Mouse (Mus musculus): ENCODE data around the gene Rcbtb2. TPM values are rescaled to one million over a fixed set of nuclear protein-coding genes. Genes with fewer than 3 reads are reported as not detected.
A peak's percentile ranks its signal among the peaks of the same experiment; 100 is the strongest.
"Not testable (repeated sequence)": the region's sequence is repeated elsewhere in the genome, so short reads cannot be mapped to it uniquely, and the experiment has no call there.

Gene Rcbtb2
- polyA plus RNA-seq, 1 experiment from 2014 or later = 71.4 TPM

- no peaks in the 10 kb centered on the region for H3K4me1 ChIP-seq (ENCODE audit: control insufficient read depth, insufficient read depth, low read length)
- H3K27me3 ChIP-seq (ENCODE audit: control insufficient read depth, insufficient read depth, low read length) = no peaks in the 10 kb centered on the region
- no peaks in the 10 kb centered on the region for H3K36me3 ChIP-seq (ENCODE audit: control insufficient read depth, insufficient read depth, low read length)
- no peak overlapping the region for H3K4me2 ChIP-seq
- 78% methylated on average over 6 of the region's 6 CpGs for WGBS (ENCODE audit: insufficient replicate concordance)
- no peaks in the 10 kb centered on the region for H3K9me3 ChIP-seq (replicated peaks; ENCODE audit: control insufficient read depth, low read length)
- no peak overlapping the region for H3K27ac ChIP-seq (ENCODE audit: low read depth, low read length)
- H3K9ac ChIP-seq (ENCODE audit: low read depth, low read length) = no peak overlapping the region
- no peak overlapping the region for H3K4me3 ChIP-seq (ENCODE audit: low read depth, low read length)
- no peak for ATAC-seq (replicated peaks; ENCODE audit: insufficient number of reproducible peaks, low FRiP score, low TSS enrichment)
Observed at GRCm38 (mm10) chr14:73107952-73108351, 14.9 kb upstream of the Rcbtb2 start.

DNA sequence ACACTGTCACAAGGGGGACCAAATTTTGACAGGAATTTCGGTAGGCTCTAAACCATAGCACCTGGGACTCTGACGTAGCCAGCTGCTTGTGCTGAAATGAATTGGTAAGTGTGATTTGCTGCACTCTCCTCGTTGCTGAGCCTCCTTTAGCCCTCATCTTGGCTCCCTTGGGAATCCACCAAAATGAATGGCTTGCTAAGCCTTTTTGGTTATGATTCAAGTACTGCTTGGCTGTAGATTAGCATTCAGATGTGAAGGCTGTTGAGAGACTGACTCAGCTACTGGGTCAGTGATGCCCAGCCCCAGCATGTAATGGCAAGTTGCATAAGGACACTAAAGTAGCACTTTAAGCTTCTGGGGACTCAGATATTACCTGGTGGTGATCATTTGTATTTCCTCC lies 12.2 kb upstream of the Rcbtb2 start:
- Histone ChIP-seq H3K4me3 (ENCODE audit: low read depth, low read length) (no peak overlapping the region), H3K27ac (ENCODE audit: low read depth, low read length) (no peak overlapping the region), H3K9me3 (replicated peaks; ENCODE audit: control insufficient read depth, low read length) (no peaks in the 10 kb centered on the region), H3K4me1 (ENCODE audit: control insufficient read depth, insufficient read depth, low read length) (no peaks in the 10 kb centered on the region), H3K36me3 (ENCODE audit: control insufficient read depth, insufficient read depth, low read length) (no peaks in the 10 kb centered on the region), H3K27me3 (ENCODE audit: control insufficient read depth, insufficient read depth, low read length) (no peaks in the 10 kb centered on the region), H3K9ac (ENCODE audit: low read depth, low read length) (no peak overlapping the region), H3K4me2 (no peak overlapping the region)
- no peak for ATAC-seq (replicated peaks; ENCODE audit: insufficient number of reproducible peaks, low FRiP score, low TSS enrichment)
- 72% methylated on average over 3 of the region's 3 CpGs for WGBS (ENCODE audit: insufficient replicate concordance)

DNA sequence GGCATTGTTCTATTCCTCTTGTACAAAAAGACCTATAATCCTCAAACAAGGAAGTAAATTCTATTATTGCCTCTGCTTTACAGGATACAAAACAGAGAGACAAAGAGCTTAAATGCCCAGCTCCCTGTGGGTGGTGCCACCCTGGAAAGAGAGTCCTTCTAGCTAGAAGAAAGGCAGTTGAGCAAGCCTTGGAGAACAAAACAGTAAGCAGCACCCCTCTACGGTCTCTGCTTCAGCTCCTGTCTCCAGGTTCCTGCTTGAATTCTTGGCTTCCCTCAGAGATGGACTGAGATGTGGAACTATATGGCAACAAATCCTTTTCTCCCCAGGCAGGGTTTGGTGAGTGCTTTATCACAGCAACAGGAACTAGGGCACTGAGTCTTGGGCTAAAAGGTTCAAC lies 11.7 kb upstream of the Rcbtb2 start:
- no peaks in the 10 kb centered on the region for H3K36me3 ChIP-seq (ENCODE audit: control insufficient read depth, insufficient read depth, low read length)
- no peaks in the 10 kb centered on the region for H3K4me1 ChIP-seq (ENCODE audit: control insufficient read depth, insufficient read depth, low read length)
- no peak overlapping the region for H3K4me3 ChIP-seq (ENCODE audit: low read depth, low read length)
- no peak overlapping the region for H3K4me2 ChIP-seq
- no peaks in the 10 kb centered on the region for H3K27me3 ChIP-seq (ENCODE audit: control insufficient read depth, insufficient read depth, low read length)
- no peak overlapping the region for H3K9ac ChIP-seq (ENCODE audit: low read depth, low read length)
- no peaks in the 10 kb centered on the region for H3K9me3 ChIP-seq (replicated peaks; ENCODE audit: control insufficient read depth, low read length)
- H3K27ac ChIP-seq (ENCODE audit: low read depth, low read length) = no peak overlapping the region
- WGBS (ENCODE audit: insufficient replicate concordance) = 76% methylated on average over 1 of the region's 1 CpGs
- ATAC-seq (replicated peaks; ENCODE audit: insufficient number of reproducible peaks, low FRiP score, low TSS enrichment) = no peak

DNA sequence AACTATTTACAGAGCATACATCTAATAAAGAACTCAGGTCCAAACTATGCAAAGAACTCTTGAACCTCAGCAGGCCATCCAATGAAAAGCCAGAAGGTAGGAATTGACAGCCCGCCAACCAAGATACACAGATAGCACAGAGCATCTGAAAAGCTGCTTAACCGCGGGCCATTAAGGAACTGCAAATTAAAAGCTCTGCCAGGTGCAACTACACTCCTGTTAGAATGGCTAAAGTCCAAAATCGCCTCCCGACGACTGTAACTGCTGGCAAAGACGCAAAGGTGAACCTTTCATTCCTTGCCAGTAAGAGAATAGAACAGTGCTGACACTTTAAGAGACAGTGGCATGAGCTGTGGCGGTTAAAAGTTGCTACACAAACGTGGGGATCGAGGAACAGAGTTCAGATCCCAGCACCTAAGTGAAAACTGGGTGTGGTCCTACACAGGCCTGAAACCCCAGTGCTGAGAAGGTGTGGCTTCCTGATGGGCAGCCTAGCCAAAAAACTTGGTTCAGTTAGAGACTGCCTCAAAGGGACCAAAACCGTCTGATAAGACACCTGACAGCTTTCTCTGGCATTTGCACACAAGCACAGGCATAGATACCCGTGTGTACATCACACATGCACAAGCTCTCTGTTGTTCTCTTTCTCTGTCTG lies 10.5 kb upstream of the Rcbtb2 start:
- Histone ChIP-seq H3K4me1 (ENCODE audit: control insufficient read depth, insufficient read depth, low read length) (no peaks in the 10 kb centered on the region), H3K9me3 (replicated peaks; ENCODE audit: control insufficient read depth, low read length) (no peaks in the 10 kb centered on the region), H3K36me3 (ENCODE audit: control insufficient read depth, insufficient read depth, low read length) (no peaks in the 10 kb centered on the region), H3K9ac (ENCODE audit: low read depth, low read length) (no peak overlapping the region), H3K4me2 (no peak overlapping the region), H3K27me3 (ENCODE audit: control insufficient read depth, insufficient read depth, low read length) (no peaks in the 10 kb centered on the region), H3K27ac (ENCODE audit: low read depth, low read length) (no peak overlapping the region), H3K4me3 (ENCODE audit: low read depth, low read length) (no peak overlapping the region)
- 53% methylated on average over 12 of the region's 12 CpGs for WGBS (ENCODE audit: insufficient replicate concordance)
- no peak for ATAC-seq (replicated peaks; ENCODE audit: insufficient number of reproducible peaks, low FRiP score, low TSS enrichment)

DNA sequence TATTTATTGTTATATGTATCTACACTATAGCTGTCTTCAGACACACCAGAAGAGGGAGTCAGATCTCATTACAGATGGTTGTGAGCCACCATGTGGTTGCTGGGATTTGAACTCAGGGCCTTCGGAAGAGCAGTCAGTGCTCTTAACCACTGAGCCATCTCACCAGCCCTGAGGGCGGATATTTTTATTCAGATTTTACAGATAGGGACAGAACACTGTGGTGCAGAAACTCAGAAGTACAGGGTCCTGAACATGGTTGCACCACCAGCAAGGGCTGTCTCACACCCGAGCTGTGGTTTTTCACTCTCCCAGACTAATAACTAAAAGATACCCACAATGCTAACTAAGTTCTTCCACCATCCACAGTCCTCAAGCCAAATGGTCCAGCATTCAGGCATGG lies 7.9 kb upstream of the Rcbtb2 start:
- not testable (repeated sequence) for ATAC-seq (replicated peaks; ENCODE audit: insufficient number of reproducible peaks, low FRiP score, low TSS enrichment); H3K4me2 ChIP-seq; H3K27me3 ChIP-seq (ENCODE audit: control insufficient read depth, insufficient read depth, low read length); H3K9me3 ChIP-seq (replicated peaks; ENCODE audit: control insufficient read depth, low read length); H3K9ac ChIP-seq (ENCODE audit: low read depth, low read length); H3K4me1 ChIP-seq (ENCODE audit: control insufficient read depth, insufficient read depth, low read length); H3K36me3 ChIP-seq (ENCODE audit: control insufficient read depth, insufficient read depth, low read length); H3K4me3 ChIP-seq (ENCODE audit: low read depth, low read length); H3K27ac ChIP-seq (ENCODE audit: low read depth, low read length)
- WGBS (ENCODE audit: insufficient replicate concordance) = 84% methylated on average over 3 of the region's 3 CpGs

DNA sequence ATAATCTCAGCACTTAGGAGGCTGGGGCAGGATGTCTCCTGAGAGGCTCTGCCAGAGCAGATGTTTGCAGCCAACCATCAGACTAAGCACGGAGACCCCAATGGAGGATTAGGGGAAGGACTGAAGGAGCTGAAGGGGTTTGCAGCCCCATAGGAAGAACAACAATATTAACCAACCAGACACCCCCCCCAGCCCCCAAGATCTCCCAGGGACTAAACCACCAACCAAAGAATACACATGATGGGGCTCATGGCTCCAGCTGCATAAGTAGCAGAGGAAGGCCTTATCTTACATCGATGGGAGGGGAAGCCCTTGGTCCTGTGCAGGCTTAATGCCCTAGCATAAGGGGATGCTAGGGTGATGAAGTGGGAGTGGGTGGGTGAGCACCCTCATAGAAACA lies 6.5 kb upstream of the Rcbtb2 start:
- 69% methylated on average over 2 of the region's 2 CpGs for WGBS (ENCODE audit: insufficient replicate concordance)
- ATAC-seq (replicated peaks; ENCODE audit: insufficient number of reproducible peaks, low FRiP score, low TSS enrichment) = no peak
- Histone ChIP-seq H3K27me3 (ENCODE audit: control insufficient read depth, insufficient read depth, low read length) (no peaks in the 10 kb centered on the region), H3K36me3 (ENCODE audit: control insufficient read depth, insufficient read depth, low read length) (no peaks in the 10 kb centered on the region), H3K9ac (ENCODE audit: low read depth, low read length) (no peak overlapping the region), H3K4me1 (ENCODE audit: control insufficient read depth, insufficient read depth, low read length) (peaks cover 8% of the 10 kb centered on the region), H3K27ac (ENCODE audit: low read depth, low read length) (no peak overlapping the region), H3K4me3 (ENCODE audit: low read depth, low read length) (no peak overlapping the region), H3K4me2 (no peak overlapping the region), H3K9me3 (replicated peaks; ENCODE audit: control insufficient read depth, low read length) (no peaks in the 10 kb centered on the region)

- WGBS (ENCODE audit: insufficient replicate concordance) = 35% methylated on average over 9 of the region's 9 CpGs
- peak overlapping the region; percentile 22; the same call in 1 of the 2 replicates for H3K4me2 ChIP-seq
- no peak overlapping the region for H3K9ac ChIP-seq (ENCODE audit: low read depth, low read length)
- no peak overlapping the region for H3K4me3 ChIP-seq (ENCODE audit: low read depth, low read length)
- no peaks in the 10 kb centered on the region for H3K27me3 ChIP-seq (ENCODE audit: control insufficient read depth, insufficient read depth, low read length)
- peaks cover 8% of the 10 kb centered on the region for H3K4me1 ChIP-seq (ENCODE audit: control insufficient read depth, insufficient read depth, low read length)
- no peaks in the 10 kb centered on the region for H3K36me3 ChIP-seq (ENCODE audit: control insufficient read depth, insufficient read depth, low read length)
- ATAC-seq (replicated peaks; ENCODE audit: insufficient number of reproducible peaks, low FRiP score, low TSS enrichment) = no peak
- no peaks in the 10 kb centered on the region for H3K9me3 ChIP-seq (replicated peaks; ENCODE audit: control insufficient read depth, low read length)
- H3K27ac ChIP-seq (ENCODE audit: low read depth, low read length) = no peak overlapping the region
Observed at GRCm38 (mm10) chr14:73116938-73117337, 5.9 kb upstream of the Rcbtb2 start.

- Histone ChIP-seq H3K4me2 (no peak overlapping the region), H3K4me3 (ENCODE audit: low read depth, low read length) (no peak overlapping the region), H3K27me3 (ENCODE audit: control insufficient read depth, insufficient read depth, low read length) (no peaks in the 10 kb centered on the region), H3K4me1 (ENCODE audit: control insufficient read depth, insufficient read depth, low read length) (peaks cover 8% of the 10 kb centered on the region), H3K27ac (ENCODE audit: low read depth, low read length) (no peak overlapping the region), H3K9me3 (replicated peaks; ENCODE audit: control insufficient read depth, low read length) (no peaks in the 10 kb centered on the region), H3K9ac (ENCODE audit: low read depth, low read length) (no peak overlapping the region), H3K36me3 (ENCODE audit: control insufficient read depth, insufficient read depth, low read length) (no peaks in the 10 kb centered on the region)
- 74% methylated on average over 7 of the region's 7 CpGs for WGBS (ENCODE audit: insufficient replicate concordance)
- ATAC-seq (replicated peaks; ENCODE audit: insufficient number of reproducible peaks, low FRiP score, low TSS enrichment) = no peak
Observed at GRCm38 (mm10) chr14:73117411-73118392, 5.1 kb upstream of the Rcbtb2 start.
